ENCODE assay signal across 8 mouse cellular contexts in genomic region chr8:72571611-72572473, GRCm38 (mm10). TPM values are rescaled to one million over a fixed set of nuclear protein-coding genes. Genes with fewer than 3 reads are reported as not detected.
DNase-seq lines count a peak whose midpoint lies in the region; ATAC-seq and TF ChIP-seq lines count a peak whose summit lies in the region.

TSS of gene Tmem38a (plus strand) at chr8:72572055.

- under 1% methylated on average over 45 of the region's 45 CpGs for WGBS in cerebellum, adult 2 months
- under 1% methylated on average over 40 of the region's 45 CpGs for WGBS in lung, postnatal 0 days

- TF ChIP-seq CTCF in MEL (IDR thresholded peaks at IDR 0.05 in 2 of 3, conservative IDR thresholded peaks at IDR 0.05 in 1 of 3; ENCODE audit: control insufficient read depth in 1 of 3, insufficient read depth in 1 of 3, low read depth in 2 of 3, low read length in 3 of 3, poor library complexity in 1 of 3, severe bottlenecking in 1 of 3) = no peak
- TF ChIP-seq CTCF in cerebellum, adult 2 months (IDR thresholded peaks at IDR 0.05; ENCODE audit: borderline replicate concordance, insufficient read depth, low read depth, low read length) = no peak
- no peak for TF ChIP-seq CTCF in lung, postnatal 0 days (IDR thresholded peaks at IDR 0.05)

- no peaks in the 10 kb centered on the region for H3K9me3 ChIP-seq in MEL (replicated peaks; ENCODE audit: insufficient read depth, low read length)
- H3K9me3 ChIP-seq in lung, postnatal 0 days (ENCODE audit: low read length) = no peaks in the 10 kb centered on the region

- peaks cover 0 to 10% of the 10 kb centered on the region in 2 experiments; a peak in 3 of 4 replicates for H3K4me1 ChIP-seq in MEL (ENCODE audit: control insufficient read depth in 1 of 2, insufficient read depth in 2 of 2, low read length in 2 of 2)
- peaks cover 11% of the 10 kb centered on the region for H3K4me1 ChIP-seq in cerebellum, adult 2 months (ENCODE audit: control insufficient read depth, insufficient read depth, low read length)
- H3K4me1 ChIP-seq in lung, postnatal 0 days (ENCODE audit: insufficient read depth, low read depth, low read length) = peaks cover 18% of the 10 kb centered on the region

- H3K4me3 ChIP-seq in MEL (ENCODE audit: control insufficient read depth in 1 of 2, insufficient read depth in 1 of 2, low read depth in 2 of 2, low read length in 2 of 2) = peak within 1 kb of the TSS; percentile 71 to 94
- peak within 1 kb of the TSS; percentile 97 for H3K4me3 ChIP-seq in cerebellum, adult 2 months (replicated peaks; ENCODE audit: insufficient read depth, low read depth, low read length)
- peak within 1 kb of the TSS; percentile 50 for H3K4me3 ChIP-seq in lung, postnatal 0 days (ENCODE audit: low read depth, low read length)

- no peaks in the 10 kb centered on the region; a peak in 2 of 4 replicates for H3K36me3 ChIP-seq in MEL (ENCODE audit: control insufficient read depth in 1 of 2, insufficient read depth in 2 of 2, low read length in 2 of 2)
- peaks cover 13% of the 10 kb centered on the region; the same call in 1 of the 2 replicates for H3K36me3 ChIP-seq in lung, postnatal 0 days (ENCODE audit: insufficient read depth, low read length)

- H3K27ac ChIP-seq in MEL (ENCODE audit: control insufficient read depth, low read depth, low read length) = peak within 1 kb of the TSS; percentile 58
- peak within 1 kb of the TSS; percentile 86 for H3K27ac ChIP-seq in cerebellum, adult 2 months (ENCODE audit: insufficient read depth, low read length)
- peak within 1 kb of the TSS; percentile 95 for H3K27ac ChIP-seq in lung, postnatal 0 days (ENCODE audit: low read length)

- DNase-seq in MEL (ENCODE audit: low read depth, low spot score) = peak; percentile 82
- DNase-seq in cerebellum, adult 2 months = peak; percentile 80 to 81
- DNase-seq in forelimb bud, embryonic 11.5 days (ENCODE audit: low read depth, low spot score) = peak; percentile 64
- peak; percentile 90 for DNase-seq in heart, postnatal 4 days
- DNase-seq in layer of hippocampus, postnatal 10 days (ENCODE audit: low spot score in 2 of 2) = peak; percentile 77 to 84
- peak; percentile 89 for DNase-seq in lung, postnatal 0 days (ENCODE audit: low spot score)
- DNase-seq in ovary, postnatal 14 days (ENCODE audit: low spot score) = peak; percentile 69
- peak; percentile 86 for DNase-seq in thymus, postnatal 14 days

- peak within 1 kb of the TSS; percentile 87 for H3K4me2 ChIP-seq in lung, postnatal 0 days (replicated peaks; ENCODE audit: low read depth, low read length)

- no peak for TF ChIP-seq EP300 in MEL (IDR thresholded peaks at IDR 0.05; ENCODE audit: low read depth in 1 of 2, low read length in 2 of 2)
- no peak for TF ChIP-seq EP300 in lung, postnatal 0 days (IDR thresholded peaks at IDR 0.05)

- peak; percentile 36 for ATAC-seq in lung, postnatal 0 days

- TF ChIP-seq POLR2A in MEL (IDR thresholded peaks at IDR 0.05; ENCODE audit: control insufficient read depth in 1 of 2, insufficient read depth in 1 of 2, low read depth in 1 of 2, low read length in 2 of 2, poor library complexity in 1 of 2) = no peak; a peak in 1 of 4 replicates
- TF ChIP-seq POLR2A in cerebellum, adult 2 months (IDR thresholded peaks at IDR 0.05; ENCODE audit: borderline replicate concordance, insufficient read depth, low read length) = peak; percentile 81

- no peak for TF ChIP-seq RAD21 in MEL (IDR thresholded peaks at IDR 0.05; ENCODE audit: low read depth, low read length)

- H3K9ac ChIP-seq in MEL (ENCODE audit: control insufficient read depth, low read depth, low read length, poor library complexity, severe bottlenecking) = peak within 1 kb of the TSS; percentile 75
- H3K9ac ChIP-seq in lung, postnatal 0 days (replicated peaks; ENCODE audit: low read depth) = peak within 1 kb of the TSS; percentile 58

- peaks cover 4% of the 10 kb centered on the region for H3K79me2 ChIP-seq in MEL (ENCODE audit: control insufficient read depth, insufficient read depth, low read length, poor library complexity)

- H3K27me3 ChIP-seq in MEL (ENCODE audit: control insufficient read depth in 1 of 2, insufficient read depth in 2 of 2, low read length in 2 of 2) = no peaks in the 10 kb centered on the region
- H3K27me3 ChIP-seq in cerebellum, adult 2 months (ENCODE audit: control insufficient read depth, insufficient read depth, low read length) = no peaks in the 10 kb centered on the region
- no peaks in the 10 kb centered on the region for H3K27me3 ChIP-seq in lung, postnatal 0 days (replicated peaks; ENCODE audit: insufficient read depth, low read length)

TF ChIP-seq in MEL, 35 proteins besides CTCF, POLR2A, EP300 and RAD21:
- no peak for TF ChIP-seq HCFC1 (IDR thresholded peaks at IDR 0.05; ENCODE audit: low read depth, low read length)
- peak; percentile 57; the same call in 1 of the 2 replicates for TF ChIP-seq MXI1 (IDR thresholded peaks at IDR 0.05; ENCODE audit: low read depth, low read length)
- peak; percentile 91 for TF ChIP-seq MAZ (IDR thresholded peaks at IDR 0.05; ENCODE audit: low read depth, low read length)
- peak; percentile 45 for TF ChIP-seq NELFE (IDR thresholded peaks at IDR 0.05; ENCODE audit: low read depth, low read length)

RNA-seq across cellular contexts. Expression of gene Tmem38a, which starts in this region (rescaled TPM):
- 0.92 and 1.1 TPM in 2 replicates for total RNA-seq in MEL (2012; rRNA removed)
- 1 to 10 TPM in 1 of 2 experiments, not detected in 1; 3.0 TPM for polyA plus RNA-seq in MEL (2012; ENCODE audit: insufficient read depth in 1 of 2, insufficient read length in 2 of 2, low read depth in 1 of 2, low replicate concordance in 2 of 2, missing spikeins in 1 of 2)
- polyA plus RNA-seq in cerebellum, adult 2 months (2012; rRNA removed) = 107 and 111 TPM in 2 replicates
- 100 to 1,000 TPM; 213 to 221 TPM for total RNA-seq in heart, postnatal 4 days (2021)
- total RNA-seq in layer of hippocampus, postnatal 10 days (2021) = 10 to 100 TPM; 79.5 to 82.5 TPM
- polyA plus RNA-seq in lung, postnatal 0 days (2015; fragmentation: Nextera tagmentation; extraction: Ambion mirVana) = 17.3 and 19.1 TPM in 2 replicates

Comparison
In these comparisons a context has a peak if more than half of its experiments do, and no peak if none do; other contexts are left out.
1. Peak in every context shown above with its lines: DNase-seq, ATAC-seq, H3K4me3 ChIP-seq and H3K27ac ChIP-seq.
2. RNA of gene Tmem38a (total RNA-seq): 213 to 221 TPM in heart, postnatal 4 days and 79.5 to 82.5 TPM in layer of hippocampus, postnatal 10 days; 0.92 to 1.1 TPM in MEL; every median in the first group is over 10 times any median in the second.